Mouse (Mus musculus) neural tube, embryonic 10.5 days (tissue): ENCODE measurements around the gene Phf7.

ENCODE experiments used
- DNase-seq: peaks from one replicate; pipeline ENCODE4 v3.0.0-alpha.2; 2017; ENCODE audit warnings: low spot score; ENCODE audit errors: extremely low spot score

Gene Phf7

GRCm38 (mm10) chr14:31233070-31233995 lies 17.8 kb downstream of the Phf7 start:
- DNase-seq = no peak

- DNase-seq = no peak
Observed at GRCm38 (mm10) chr14:31232404-31233069, 18.6 kb downstream of the Phf7 start.

- no peak for DNase-seq
Observed at GRCm38 (mm10) chr14:31230442-31230841, 20.7 kb downstream of the Phf7 start.

- DNase-seq = no peak
Observed at GRCm38 (mm10) chr14:31228234-31228633, 22.9 kb downstream of the Phf7 start.

GRCm38 (mm10) chr14:31226978-31227377 lies 24.1 kb downstream of the Phf7 start:
- DNase-seq = no peak

GRCm38 (mm10) chr14:31217666-31218065 lies 33.5 kb downstream of the Phf7 start, which contains the start of gene Sema3g:
TSS of gene Sema3g (plus strand) at chr14:31217860.
- DNase-seq = peak; percentile 60

- no peak for DNase-seq
Observed at GRCm38 (mm10) chr14:31216846-31217245, 34.3 kb downstream of the Phf7 start, which contains the start of gene Nisch. TSS of gene Nisch (minus strand) at chr14:31216946.

- peak; percentile 63 for DNase-seq
Observed at GRCm38 (mm10) chr14:31215157-31216002, 35.7 kb downstream of the Phf7 start.

- no peak for DNase-seq
Observed at GRCm38 (mm10) chr14:31214684-31215083, 36.4 kb downstream of the Phf7 start.

GRCm38 (mm10) chr14:31213868-31214267 lies 37.2 kb downstream of the Phf7 start:
- no peak for DNase-seq

GRCm38 (mm10) chr14:31212499-31212898 lies 38.6 kb downstream of the Phf7 start:
- DNase-seq = no peak

- DNase-seq = no peak
Observed at GRCm38 (mm10) chr14:31211854-31212253, 39.3 kb downstream of the Phf7 start.

- no peak for DNase-seq
Observed at GRCm38 (mm10) chr14:31209133-31209557, 42.0 kb downstream of the Phf7 start.

- no peak for DNase-seq
Observed at GRCm38 (mm10) chr14:31208084-31208483, 43.0 kb downstream of the Phf7 start, which contains the start of gene Tnnc1. TSS of gene Tnnc1 (plus strand) at chr14:31208312.

GRCm38 (mm10) chr14:31207070-31207830 lies 43.9 kb downstream of the Phf7 start:
- no peak for DNase-seq

- peak; percentile 93 for DNase-seq
Observed at GRCm38 (mm10) chr14:31206472-31206981, 44.6 kb downstream of the Phf7 start.

GRCm38 (mm10) chr14:31205562-31206467 lies 45.3 kb downstream of the Phf7 start:
- peak; percentile 62 for DNase-seq

- no peak for DNase-seq
Observed at GRCm38 (mm10) chr14:31205244-31205561, 45.9 kb downstream of the Phf7 start.

- no peak for DNase-seq
Observed at GRCm38 (mm10) chr14:31204844-31205243, 46.3 kb downstream of the Phf7 start.
